Mouse (Mus musculus) CD8-positive naive resting alpha-beta T cell, adult 2 months (primary cell): ENCODE results near the gene Vmn1r67.

Experiments
- DNase-seq, 2 experiments: peaks; one replicate each; pipeline ENCODE4 v3.0.0; 2022; ENCODE audit warnings: low read depth in 2 of 2, low spot score in 2 of 2

Vmn1r67 gene

GRCm38 (mm10) chr7:10443031-10443430 is at the start of gene Vmn1r67:
Gene Vmn1r67, plus strand, starts transcription at chr7:10443331.
- DNase-seq = no peak

- DNase-seq = no peak
Observed at GRCm38 (mm10) chr7:10458166-10458565, 15.0 kb downstream of the Vmn1r67 start.

DNA sequence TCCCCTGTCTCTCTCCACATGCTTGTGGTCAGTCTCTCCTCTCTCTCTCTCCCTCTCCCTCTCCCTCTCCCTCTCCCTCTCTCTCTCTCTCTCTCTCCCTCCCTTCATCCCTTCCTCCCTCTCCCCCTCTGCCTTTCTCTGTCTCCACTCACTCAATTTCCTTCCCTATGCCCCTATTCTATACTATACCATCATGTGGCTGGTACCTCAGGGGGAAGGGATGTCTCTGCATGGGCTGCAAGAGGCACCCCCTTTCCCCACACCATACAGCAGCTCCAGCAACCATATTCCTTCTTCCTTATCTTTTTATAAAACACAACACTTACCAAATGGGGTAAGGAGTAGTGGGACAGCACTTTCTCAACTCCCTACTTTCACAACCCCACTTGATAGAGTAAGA is 36.7 kb downstream of the Vmn1r67 start:
- DNase-seq = no peak

DNA sequence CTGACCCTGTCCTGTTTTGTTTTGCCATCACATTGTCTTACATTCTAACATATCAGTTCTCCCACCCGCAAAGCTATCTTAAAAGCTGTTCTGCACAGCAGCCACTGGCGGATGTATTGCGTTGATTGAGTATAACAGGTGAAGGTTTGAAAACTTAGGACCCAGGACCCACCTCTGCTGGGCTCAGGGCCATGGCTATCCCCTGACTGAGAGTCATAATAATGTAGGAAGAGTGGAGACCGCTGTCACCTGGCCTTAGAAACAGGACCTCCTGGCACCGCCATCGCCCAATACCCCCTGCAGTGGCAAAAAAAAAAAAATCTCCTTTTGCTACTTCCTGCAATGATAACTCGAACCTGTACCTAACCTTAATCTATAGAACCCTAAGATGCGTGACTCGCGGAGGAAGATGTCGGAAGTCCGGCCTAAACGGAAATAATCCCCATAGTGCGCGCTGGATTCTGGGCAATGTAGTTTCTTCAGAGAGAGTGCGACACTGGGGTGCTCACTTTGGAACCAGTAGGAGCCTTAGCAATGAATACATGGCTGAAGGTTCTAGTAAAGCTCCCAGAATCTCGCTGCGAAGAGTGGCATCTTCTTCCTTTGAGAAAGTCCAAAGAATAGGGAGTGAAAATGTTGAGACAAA is 37.6 kb downstream of the Vmn1r67 start:
- no peak for DNase-seq

- DNase-seq = peak in 1 of 2 experiments; percentile 8
Observed at GRCm38 (mm10) chr7:10494786-10495521, 51.8 kb downstream of the Vmn1r67 start, which contains the start of gene Zik1. Gene Zik1, minus strand, starts transcription at chr7:10495394.

DNA sequence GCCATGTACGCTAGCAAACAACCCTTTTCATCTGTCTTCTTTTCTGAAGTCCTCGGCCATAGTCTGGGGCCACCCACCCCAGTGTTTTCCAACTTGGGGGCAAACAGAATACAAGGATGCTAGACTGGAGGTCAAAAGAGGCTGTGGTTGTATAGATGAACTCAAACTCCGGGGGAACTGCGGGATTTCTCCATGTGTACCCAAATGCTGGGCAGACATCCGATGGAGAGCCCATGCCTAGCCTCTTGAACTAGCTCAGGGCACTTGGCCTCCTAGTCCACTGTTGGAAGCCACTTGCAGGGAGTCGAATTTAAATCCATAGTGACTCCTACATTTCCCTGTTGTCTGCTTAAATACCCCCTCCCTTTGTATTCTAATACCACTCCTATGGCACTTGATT is 52.4 kb downstream of the Vmn1r67 start:
- no peak for DNase-seq
